Mouse (Mus musculus) MEL (cell line): ENCODE results near the gene Them5.

Source experiments
- CHD2 ChIP-seq: IDR thresholded peaks from 2 replicates; pipeline ENCODE4 v1.6.1; 2011; ENCODE audit warnings: low read length, improper control_type of control experiment
- CTCF ChIP-seq, 3 experiments: IDR thresholded peaks in 2 of 3; conservative IDR thresholded peaks in 1 of 3; 2 replicates each; pipeline ENCODE4 v1.5.1; 2011 to 2012; ENCODE audit warnings: low read length in 3 of 3, low read depth in 2 of 3, mild to moderate bottlenecking in 2 of 3, improper control_type of control experiment in 1 of 3, inconsistent platforms in 1 of 3, mixed read lengths in 1 of 3, moderate library complexity in 1 of 3; ENCODE audit not compliant: control insufficient read depth in 1 of 3, insufficient read depth in 1 of 3, poor library complexity in 1 of 3, severe bottlenecking in 1 of 3
- POLR2A ChIP-seq, 2 experiments: IDR thresholded peaks; 2 replicates each; pipeline ENCODE4 v1.6.1; 2011 to 2012; ENCODE audit warnings: low read length in 2 of 2, mild to moderate bottlenecking in 2 of 2, control low read depth in 1 of 2, improper control_type of control experiment in 1 of 2, low read depth in 1 of 2, moderate library complexity in 1 of 2; ENCODE audit not compliant: control insufficient read depth in 1 of 2, insufficient read depth in 1 of 2, poor library complexity in 1 of 2
- POLR2AphosphoS2 ChIP-seq: IDR thresholded peaks from 2 replicates; pipeline ENCODE4 v1.6.1; 2011; ENCODE audit warnings: low read length, improper control_type of control experiment

GRCm38 (mm10) chr3:94310491-94310890 is 31.4 kb upstream of the Them5 start:
- TF ChIP-seq CHD2 (no peak), POLR2A (IDR thresholded peaks at IDR 0.05; ENCODE audit: control insufficient read depth in 1 of 2, insufficient read depth in 1 of 2, low read depth in 1 of 2, low read length in 2 of 2, poor library complexity in 1 of 2) (no peak), POLR2AphosphoS2 (no peak), CTCF (IDR thresholded peaks at IDR 0.05 in 2 of 3, conservative IDR thresholded peaks at IDR 0.05 in 1 of 3; ENCODE audit: control insufficient read depth in 1 of 3, insufficient read depth in 1 of 3, low read depth in 2 of 3, low read length in 3 of 3, poor library complexity in 1 of 3, severe bottlenecking in 1 of 3) (no peak)
